In the genomic region with DNA sequence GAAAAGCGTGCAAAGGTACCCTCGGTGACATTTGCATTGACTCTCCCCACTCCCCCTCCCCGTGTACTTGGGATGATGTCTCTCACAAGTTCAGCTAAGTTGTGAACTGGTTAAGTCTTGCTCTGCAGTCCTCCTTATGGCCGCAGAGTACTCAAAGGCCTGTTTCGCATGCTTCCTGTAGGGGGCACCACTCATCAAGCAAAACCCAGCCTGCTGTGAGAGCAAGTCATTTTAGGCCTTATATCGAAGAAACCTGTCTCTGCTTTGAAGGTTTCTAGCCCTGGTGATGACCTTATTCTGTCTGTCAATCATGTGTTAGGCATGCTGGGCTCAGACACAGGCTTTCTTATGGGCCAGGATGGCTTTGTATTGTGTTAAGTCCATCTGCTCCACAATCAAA, we compare ENCODE assay signal across 8 mouse cellular contexts.
DNase-seq lines count a peak whose midpoint lies in the region; ATAC-seq lines count a peak whose summit lies in the region.

No protein-coding gene starts in this region.

- ATAC-seq in hindbrain, embryonic 11.5 days (ENCODE audit: low FRiP score) = no peak
- no peak for ATAC-seq in hindbrain, embryonic 12.5 days (ENCODE audit: low FRiP score)
- no peak for ATAC-seq in midbrain, embryonic 15.5 days (replicated peaks)

- H3K27ac ChIP-seq in hindbrain, embryonic 11.5 days (ENCODE audit: low read depth, low read length) = no peak overlapping the region
- no peak overlapping the region for H3K27ac ChIP-seq in hindbrain, embryonic 12.5 days
- no peak overlapping the region for H3K27ac ChIP-seq in midbrain, embryonic 15.5 days

- no peaks in the 10 kb centered on the region for H3K9me3 ChIP-seq in hindbrain, embryonic 11.5 days (ENCODE audit: control insufficient read depth, low read length)
- no peaks in the 10 kb centered on the region for H3K9me3 ChIP-seq in hindbrain, embryonic 12.5 days (replicated peaks)
- no peaks in the 10 kb centered on the region for H3K9me3 ChIP-seq in midbrain, embryonic 15.5 days

- 56% methylated on average over 6 of the region's 6 CpGs for WGBS in hindbrain, embryonic 11.5 days
- WGBS in hindbrain, embryonic 12.5 days = 49% methylated on average over 6 of the region's 6 CpGs
- 58% methylated on average over 6 of the region's 6 CpGs for WGBS in midbrain, embryonic 15.5 days

- H3K4me2 ChIP-seq in hindbrain, embryonic 11.5 days (replicated peaks; ENCODE audit: low read depth, low read length) = no peak overlapping the region
- H3K4me2 ChIP-seq in hindbrain, embryonic 12.5 days (replicated peaks) = no peak overlapping the region
- no peak overlapping the region for H3K4me2 ChIP-seq in midbrain, embryonic 15.5 days

- H3K9ac ChIP-seq in hindbrain, embryonic 11.5 days (ENCODE audit: low read depth, low read length) = no peak overlapping the region
- no peak overlapping the region for H3K9ac ChIP-seq in hindbrain, embryonic 12.5 days
- no peak overlapping the region for H3K9ac ChIP-seq in midbrain, embryonic 15.5 days

- peak; percentile 48 for DNase-seq in hindbrain, embryonic 11.5 days (ENCODE audit: low spot score)
- peak; percentile 65 for DNase-seq in CD4-positive helper T cell, adult 2 months (ENCODE audit: low read depth, low spot score)
- DNase-seq in ZHBTc4 (ENCODE audit: low read depth, low spot score) = peak; percentile 76
- DNase-seq in lung, postnatal 10 days = peak; percentile 58
- no peak for DNase-seq in layer of hippocampus, adult 9-11 months
- no peak for DNase-seq in spleen, postnatal 14 days (ENCODE audit: low spot score in 2 of 2)

- no peaks in the 10 kb centered on the region for H3K4me1 ChIP-seq in hindbrain, embryonic 11.5 days (replicated peaks; ENCODE audit: control insufficient read depth, insufficient read depth, low read length)
- H3K4me1 ChIP-seq in hindbrain, embryonic 12.5 days = no peaks in the 10 kb centered on the region
- peaks cover 10% of the 10 kb centered on the region for H3K4me1 ChIP-seq in midbrain, embryonic 15.5 days

- H3K36me3 ChIP-seq in hindbrain, embryonic 11.5 days (ENCODE audit: control insufficient read depth, insufficient read depth, low read length) = no peaks in the 10 kb centered on the region
- H3K36me3 ChIP-seq in hindbrain, embryonic 12.5 days = no peaks in the 10 kb centered on the region
- no peaks in the 10 kb centered on the region for H3K36me3 ChIP-seq in midbrain, embryonic 15.5 days (replicated peaks)

- H3K4me3 ChIP-seq in hindbrain, embryonic 11.5 days (ENCODE audit: low read depth, low read length) = no peak overlapping the region
- no peak overlapping the region for H3K4me3 ChIP-seq in hindbrain, embryonic 12.5 days
- no peak overlapping the region for H3K4me3 ChIP-seq in midbrain, embryonic 15.5 days

- H3K27me3 ChIP-seq in hindbrain, embryonic 11.5 days (ENCODE audit: control insufficient read depth, insufficient read depth, low read length) = no peaks in the 10 kb centered on the region
- no peaks in the 10 kb centered on the region for H3K27me3 ChIP-seq in hindbrain, embryonic 12.5 days
- H3K27me3 ChIP-seq in midbrain, embryonic 15.5 days (replicated peaks) = no peaks in the 10 kb centered on the region

Comparison
In these comparisons a context has a peak if more than half of its experiments do, and no peak if none do; other contexts are left out.
1. DNase-seq: peak in hindbrain, embryonic 11.5 days (single experiment), CD4-positive helper T cell, adult 2 months (single experiment), ZHBTc4 (single experiment) and lung, postnatal 10 days (single experiment); none in layer of hippocampus, adult 9-11 months (single experiment) and spleen, postnatal 14 days (0 of 2).